Comparison of ENCODE assay signal across 8 mouse cellular contexts in genomic region chr3:83862956-83863355, GRCm38 (mm10). TPM values are rescaled to one million over a fixed set of nuclear protein-coding genes. Genes with fewer than 3 reads are reported as not detected.
DNase-seq lines count a peak whose midpoint lies in the region; ATAC-seq and TF ChIP-seq lines count a peak whose summit lies in the region.

No protein-coding gene starts in this region.

- H3K4me3 ChIP-seq in testis, adult 2 months (ENCODE audit: control insufficient read depth, low read depth, low read length), result no peak overlapping the region
- no peak overlapping the region for H3K4me3 ChIP-seq in thymus, adult 2 months (ENCODE audit: control insufficient read depth, insufficient read depth, low read length)

- no peaks in the 10 kb centered on the region for H3K36me3 ChIP-seq in testis, adult 2 months (ENCODE audit: control insufficient read depth, insufficient read depth, low read length)
- no peaks in the 10 kb centered on the region for H3K36me3 ChIP-seq in thymus, adult 2 months (ENCODE audit: control insufficient read depth, insufficient read depth, low read length)

- no peak for TF ChIP-seq POLR2A in testis, adult 2 months (IDR thresholded peaks at IDR 0.05; ENCODE audit: control insufficient read depth, low read depth, low read length)
- no peak for TF ChIP-seq POLR2A in thymus, adult 2 months (IDR thresholded peaks at IDR 0.05; ENCODE audit: control insufficient read depth, extremely low read depth, insufficient read depth, low read length, poor library complexity)

- ATAC-seq in monocyte, adult 5-6 weeks (replicated peaks; ENCODE audit: insufficient number of reproducible peaks, low FRiP score, low TSS enrichment, poor library complexity, severe bottlenecking), result peak; percentile 94

- intact Hi-C loops in heart, postnatal 10 days (cut with DNase I), result no loop called here
- intact Hi-C loops in left cerebral cortex, postnatal 25 days (cut with DNase I), result no loop called here

- no peaks in the 10 kb centered on the region for H3K27me3 ChIP-seq in testis, adult 2 months (ENCODE audit: control insufficient read depth, insufficient read depth, low read length)
- no peaks in the 10 kb centered on the region for H3K27me3 ChIP-seq in thymus, adult 2 months (ENCODE audit: control insufficient read depth, insufficient read depth, low read length)

- peak overlapping the region; percentile 9; the same call in 1 of the 2 replicates for H3K27ac ChIP-seq in testis, adult 2 months (ENCODE audit: control insufficient read depth, insufficient read depth, low read depth, low read length)
- H3K27ac ChIP-seq in thymus, adult 2 months (ENCODE audit: control insufficient read depth, insufficient read depth, low read length), result no peak overlapping the region

- WGBS in thymus, adult 2 months, result 13% methylated on average over 1 of the region's 1 CpGs

- DNase-seq in testis, postnatal 14 days (ENCODE audit: low spot score), result no peak
- DNase-seq in fibroblast of lung, adult 2 months (ENCODE audit: low read depth), result peak; percentile 89
- peak; percentile 89 for DNase-seq in heart, postnatal 10 days
- DNase-seq in left cerebral cortex, postnatal 25 days (ENCODE audit: low spot score in 2 of 2), result peak; percentile 50 to 90
- DNase-seq in thymus, adult 2 months, result peak; percentile 21
- no peak for DNase-seq in MN1 (ENCODE audit: low spot score)

- H3K4me1 ChIP-seq in testis, adult 2 months (ENCODE audit: control insufficient read depth, insufficient read depth, low read length), result peaks cover 4% of the 10 kb centered on the region; the same call in 1 of the 2 replicates
- H3K4me1 ChIP-seq in thymus, adult 2 months (replicated peaks; ENCODE audit: control insufficient read depth, insufficient read depth, low read length), result 0 out of 2 replicates have a peak, but pooled peaks cover 2% of the 10 kb centered on the region

- no peak for TF ChIP-seq CTCF in testis, adult 2 months (IDR thresholded peaks at IDR 0.05; ENCODE audit: control insufficient read depth, insufficient read depth, insufficient replicate concordance, low read depth, low read length)
- no peak for TF ChIP-seq CTCF in thymus, adult 2 months (IDR thresholded peaks at IDR 0.05; ENCODE audit: borderline replicate concordance, control insufficient read depth, extremely low read depth, insufficient read depth, low read length, poor library complexity)

RNA-seq across cellular contexts. Expression of gene Tlr2, which starts 21.4 kb away (rescaled TPM):
- 0.14 and 0.21 TPM in 2 replicates for polyA plus RNA-seq in testis, adult 2 months (2012; rRNA removed)
- total RNA-seq in heart, postnatal 10 days (2021), result 1 to 10 TPM; 1.4 to 2.2 TPM
- under 1 TPM; 0.80 to 0.87 TPM for total RNA-seq in left cerebral cortex, postnatal 25 days (2021)
- 53.4 to 73.6 TPM (median 59.8 TPM) in 3 replicates for total RNA-seq in monocyte, adult 5-6 weeks (2017)
- polyA plus RNA-seq in thymus, adult 2 months (2012; rRNA removed), result 4.0 and 4.1 TPM in 2 replicates

Comparison
In these comparisons a context has a peak if more than half of its experiments do, and no peak if none do; other contexts are left out.
1. DNase-seq: peak in fibroblast of lung, adult 2 months (single experiment), heart, postnatal 10 days (2 of 2), left cerebral cortex, postnatal 25 days (2 of 2) and thymus, adult 2 months (single experiment); none in testis, postnatal 14 days (single experiment) and MN1 (single experiment).
2. RNA of gene Tlr2, which starts 21.4 kb away (total RNA-seq): 53.4 to 73.6 TPM in monocyte, adult 5-6 weeks; 1.4 to 2.2 TPM in heart, postnatal 10 days and 0.80 to 0.87 TPM in left cerebral cortex, postnatal 25 days; every median in the first group is over 10 times any median in the second.